Mouse (Mus musculus): ENCODE data around the gene Gid4. TPM values are rescaled to one million over a fixed set of nuclear protein-coding genes. Genes with fewer than 3 reads are reported as not detected.

Gene Gid4
- total RNA-seq, 1 experiment = 19.7 TPM

DNA sequence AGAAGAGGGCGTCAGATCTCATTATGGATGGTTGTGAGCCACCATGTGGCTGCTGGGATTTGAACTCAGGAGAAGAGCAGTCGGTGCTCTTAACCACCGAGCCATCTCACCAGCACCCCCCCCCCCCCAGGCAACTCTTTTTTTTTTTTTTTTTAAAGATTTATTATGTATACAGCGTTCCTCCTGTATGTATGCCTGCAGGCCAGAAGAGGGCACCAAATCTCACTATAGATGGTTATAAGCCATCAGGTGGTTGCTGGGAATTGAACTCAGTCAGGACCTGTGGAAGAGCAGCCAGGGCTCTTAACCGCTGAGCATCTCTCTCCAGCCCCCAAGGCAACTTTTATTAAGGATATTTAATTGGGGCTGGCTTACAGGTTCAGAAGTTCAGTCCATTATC lies 57.6 kb downstream of the Gid4 start:
- H3K4me1 ChIP-seq (ENCODE audit: control insufficient read depth in 2 of 2, insufficient read depth in 2 of 2, low read length in 2 of 2, poor library complexity in 1 of 2) = peaks cover 0 to 13% of the 10 kb centered on the region in 2 experiments; a peak in 1 of 4 replicates
- no peaks in the 10 kb centered on the region for H3K36me3 ChIP-seq (ENCODE audit: control insufficient read depth, insufficient read depth, low read length, poor library complexity, severe bottlenecking)
- in situ Hi-C loops (cut with MboI; ENCODE audit: low sequenced_read_pairs in 2 of 2, unreplicated experiment in 2 of 2) = no loop called here
- no peak overlapping the region for H3K4me3 ChIP-seq (ENCODE audit: insufficient read depth in 1 of 2, low read depth in 1 of 2, low read length in 2 of 2, poor library complexity in 1 of 2, severe bottlenecking in 1 of 2)
- no peak overlapping the region for H3K9ac ChIP-seq (ENCODE audit: insufficient read depth, low read depth, low read length, poor library complexity, severe bottlenecking)
- no peak for DNase-seq (ENCODE audit: low read depth, low spot score)
- H3K27ac ChIP-seq (ENCODE audit: insufficient read depth, low read depth, low read length, poor library complexity, severe bottlenecking) = no peak overlapping the region
- H3K9me3 ChIP-seq (ENCODE audit: control insufficient read depth, insufficient read depth, low read depth, low read length) = no peaks in the 10 kb centered on the region
- TF ChIP-seq MAFK (IDR thresholded peaks at IDR 0.05; ENCODE audit: insufficient read depth, low read depth, low read length) (no peak), ZNF384 (IDR thresholded peaks at IDR 0.05; ENCODE audit: low read depth, low read length) (peak; percentile 86)

DNA sequence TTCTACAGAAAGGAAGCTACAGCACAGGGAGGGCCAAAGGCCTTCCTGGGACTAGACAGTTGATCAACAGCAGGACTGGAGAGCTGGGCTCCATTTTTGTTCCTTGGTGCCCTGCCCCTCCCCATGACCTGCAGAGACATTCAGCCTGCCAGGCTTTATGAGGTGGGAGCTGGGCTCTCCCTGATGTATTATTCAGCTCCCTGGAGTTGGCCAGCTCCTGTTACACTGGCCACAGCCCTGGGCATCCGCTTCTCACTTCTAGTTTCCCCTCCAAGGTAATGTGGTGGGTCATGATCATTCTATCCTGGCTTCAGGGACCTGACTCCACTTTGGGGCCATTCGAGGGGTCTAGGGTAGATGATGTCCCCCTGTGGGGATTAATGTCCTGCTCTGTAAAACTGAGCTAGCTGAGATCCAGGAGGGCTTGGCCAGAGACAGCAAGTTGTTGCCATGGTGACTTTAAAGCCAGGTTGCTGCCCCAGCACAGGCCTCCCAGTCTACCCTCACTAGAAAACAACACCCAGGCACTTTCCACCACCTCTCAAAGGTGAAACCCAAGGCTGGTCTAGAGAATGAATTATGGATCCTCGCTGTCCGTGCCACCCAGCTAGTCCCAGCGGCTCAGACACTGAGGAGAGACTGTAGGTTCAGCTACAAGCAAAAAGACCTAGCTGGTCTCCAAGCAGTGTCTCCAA lies 58.9 kb downstream of the Gid4 start:
- Histone ChIP-seq H3K36me3 (ENCODE audit: control insufficient read depth, insufficient read depth, low read length, poor library complexity, severe bottlenecking) (no peaks in the 10 kb centered on the region), H3K9ac (ENCODE audit: insufficient read depth, low read depth, low read length, poor library complexity, severe bottlenecking) (no peak overlapping the region), H3K4me1 (ENCODE audit: control insufficient read depth in 2 of 2, insufficient read depth in 2 of 2, low read length in 2 of 2, poor library complexity in 1 of 2) (peaks cover 0 to 13% of the 10 kb centered on the region in 2 experiments; a peak in 1 of 4 replicates), H3K9me3 (ENCODE audit: control insufficient read depth, insufficient read depth, low read depth, low read length) (no peaks in the 10 kb centered on the region), H3K27ac (ENCODE audit: insufficient read depth, low read depth, low read length, poor library complexity, severe bottlenecking) (no peak overlapping the region), H3K4me3 (ENCODE audit: insufficient read depth in 1 of 2, low read depth in 1 of 2, low read length in 2 of 2, poor library complexity in 1 of 2, severe bottlenecking in 1 of 2) (no peak overlapping the region)
- no peak for TF ChIP-seq MAFK (IDR thresholded peaks at IDR 0.05; ENCODE audit: insufficient read depth, low read depth, low read length)
- no peak for TF ChIP-seq ZC3H11A (IDR thresholded peaks at IDR 0.05; ENCODE audit: borderline replicate concordance, low read depth, low read length)
- no peak for TF ChIP-seq CHD2 (IDR thresholded peaks at IDR 0.05; ENCODE audit: low read depth, low read length)
- no peak for TF ChIP-seq ZNF384 (IDR thresholded peaks at IDR 0.05; ENCODE audit: low read depth, low read length)
- no peak for TF ChIP-seq HCFC1 (IDR thresholded peaks at IDR 0.05; ENCODE audit: borderline replicate concordance, insufficient read depth, low read length)
- in situ Hi-C loops (cut with MboI; ENCODE audit: low sequenced_read_pairs in 2 of 2, unreplicated experiment in 2 of 2) = no loop called here
- no peak for DNase-seq (ENCODE audit: low read depth, low spot score)

DNA sequence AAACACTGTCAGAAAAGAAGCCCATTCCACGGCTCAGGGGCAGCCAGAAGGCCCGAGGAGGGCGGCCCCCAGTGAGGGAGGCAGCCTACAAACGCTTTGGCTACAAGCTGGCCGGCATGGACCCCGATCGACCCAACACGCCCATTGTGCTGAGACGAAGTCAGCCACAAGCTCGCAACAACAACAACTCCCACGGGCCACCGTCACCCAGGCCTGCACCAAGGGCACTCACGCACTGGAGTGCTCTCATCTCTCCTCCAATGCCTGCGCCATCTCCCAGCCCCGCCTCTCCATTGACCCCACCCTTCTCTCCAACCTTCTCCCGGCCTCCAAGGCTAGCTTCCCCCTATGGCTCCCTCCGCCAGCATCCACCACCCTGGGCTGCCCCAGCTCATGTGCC lies 61.2 kb downstream of the Gid4 start:
- Histone ChIP-seq H3K36me3 (ENCODE audit: control insufficient read depth, insufficient read depth, low read length, poor library complexity, severe bottlenecking) (no peaks in the 10 kb centered on the region), H3K4me3 (ENCODE audit: insufficient read depth in 1 of 2, low read depth in 1 of 2, low read length in 2 of 2, poor library complexity in 1 of 2, severe bottlenecking in 1 of 2) (peak overlapping the region; percentile 36 to 64), H3K9ac (ENCODE audit: insufficient read depth, low read depth, low read length, poor library complexity, severe bottlenecking) (0 out of 2 replicates have a peak overlapping the region, but pooled peaks have one; percentile 32), H3K9me3 (ENCODE audit: control insufficient read depth, insufficient read depth, low read depth, low read length) (no peaks in the 10 kb centered on the region), H3K4me1 (ENCODE audit: control insufficient read depth in 2 of 2, insufficient read depth in 2 of 2, low read length in 2 of 2, poor library complexity in 1 of 2) (peaks cover 0 to 13% of the 10 kb centered on the region in 2 experiments; a peak in 1 of 4 replicates), H3K27ac (ENCODE audit: insufficient read depth, low read depth, low read length, poor library complexity, severe bottlenecking) (no peak overlapping the region)
- DNase-seq (ENCODE audit: low read depth, low spot score) = peak; percentile 49
- TF ChIP-seq MAFK (IDR thresholded peaks at IDR 0.05; ENCODE audit: insufficient read depth, low read depth, low read length) (no peak), HCFC1 (IDR thresholded peaks at IDR 0.05; ENCODE audit: borderline replicate concordance, insufficient read depth, low read length) (no peak), ZC3H11A (IDR thresholded peaks at IDR 0.05; ENCODE audit: borderline replicate concordance, low read depth, low read length) (no peak), ZNF384 (IDR thresholded peaks at IDR 0.05; ENCODE audit: low read depth, low read length) (no peak)
- in situ Hi-C loops (cut with MboI; ENCODE audit: low sequenced_read_pairs in 2 of 2, unreplicated experiment in 2 of 2) = no loop called here

DNA sequence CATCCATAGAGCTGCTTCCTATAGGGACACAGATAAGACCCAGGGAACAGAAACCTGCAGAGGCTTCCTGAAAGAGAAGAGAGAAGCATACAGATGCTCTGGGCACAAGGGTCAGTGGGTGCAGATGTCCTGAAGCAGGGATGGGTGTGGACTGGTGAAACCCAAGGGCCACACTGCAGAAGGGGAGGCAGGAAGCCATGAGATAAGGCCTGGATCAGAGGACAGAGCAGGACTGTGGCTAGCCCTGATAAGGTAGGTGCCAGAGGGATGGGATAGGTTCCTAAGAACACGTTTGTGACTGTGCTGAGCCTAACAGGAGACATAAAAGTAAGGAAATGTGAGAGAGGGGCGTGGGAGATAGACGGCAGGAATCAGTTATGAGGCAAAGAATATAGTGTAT lies 69.3 kb downstream of the Gid4 start:
- Histone ChIP-seq H3K4me1 (ENCODE audit: control insufficient read depth in 2 of 2, insufficient read depth in 2 of 2, low read length in 2 of 2, poor library complexity in 1 of 2) (no peaks in the 10 kb centered on the region), H3K27ac (ENCODE audit: insufficient read depth, low read depth, low read length, poor library complexity, severe bottlenecking) (no peak overlapping the region), H3K4me3 (ENCODE audit: insufficient read depth in 1 of 2, low read depth in 1 of 2, low read length in 2 of 2, poor library complexity in 1 of 2, severe bottlenecking in 1 of 2) (no peak overlapping the region), H3K9ac (ENCODE audit: insufficient read depth, low read depth, low read length, poor library complexity, severe bottlenecking) (no peak overlapping the region), H3K9me3 (ENCODE audit: control insufficient read depth, insufficient read depth, low read depth, low read length) (no peaks in the 10 kb centered on the region), H3K36me3 (ENCODE audit: control insufficient read depth, insufficient read depth, low read length, poor library complexity, severe bottlenecking) (no peaks in the 10 kb centered on the region)
- TF ChIP-seq MAFK (IDR thresholded peaks at IDR 0.05; ENCODE audit: insufficient read depth, low read depth, low read length) (no peak), CHD2 (IDR thresholded peaks at IDR 0.05; ENCODE audit: low read depth, low read length) (no peak), HCFC1 (IDR thresholded peaks at IDR 0.05; ENCODE audit: borderline replicate concordance, insufficient read depth, low read length) (no peak), ZC3H11A (IDR thresholded peaks at IDR 0.05; ENCODE audit: borderline replicate concordance, low read depth, low read length) (no peak)
- in situ Hi-C loops (cut with MboI; ENCODE audit: low sequenced_read_pairs in 2 of 2, unreplicated experiment in 2 of 2) = no loop called here
- DNase-seq (ENCODE audit: low read depth, low spot score) = no peak

DNA sequence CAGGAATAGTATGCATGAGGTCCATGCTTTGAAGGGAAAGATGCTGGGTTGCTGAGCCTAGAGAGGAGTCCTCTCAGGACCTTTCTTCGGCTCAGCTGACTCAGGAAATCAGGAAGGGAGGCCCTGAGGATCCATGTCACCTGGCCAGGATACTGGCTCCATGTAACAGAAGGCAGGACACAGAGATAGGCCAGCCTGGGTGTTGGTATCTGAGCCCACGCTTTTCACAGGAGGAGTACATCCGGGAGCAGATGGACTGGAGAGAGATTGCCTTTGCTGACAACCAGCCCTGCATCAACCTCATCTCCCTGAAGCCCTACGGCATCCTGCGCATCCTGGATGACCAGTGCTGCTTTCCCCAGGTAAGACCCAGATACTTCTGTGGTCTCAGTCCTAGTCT lies 75.8 kb downstream of the Gid4 start:
- Histone ChIP-seq H3K4me3 (ENCODE audit: insufficient read depth in 1 of 2, low read depth in 1 of 2, low read length in 2 of 2, poor library complexity in 1 of 2, severe bottlenecking in 1 of 2) (no peak overlapping the region), H3K36me3 (ENCODE audit: control insufficient read depth, insufficient read depth, low read length, poor library complexity, severe bottlenecking) (no peaks in the 10 kb centered on the region), H3K9me3 (ENCODE audit: control insufficient read depth, insufficient read depth, low read depth, low read length) (no peaks in the 10 kb centered on the region), H3K9ac (ENCODE audit: insufficient read depth, low read depth, low read length, poor library complexity, severe bottlenecking) (no peak overlapping the region), H3K4me1 (ENCODE audit: control insufficient read depth in 2 of 2, insufficient read depth in 2 of 2, low read length in 2 of 2, poor library complexity in 1 of 2) (peaks cover 0 to 10% of the 10 kb centered on the region in 2 experiments; a peak in 2 of 4 replicates), H3K27ac (ENCODE audit: insufficient read depth, low read depth, low read length, poor library complexity, severe bottlenecking) (no peak overlapping the region)
- in situ Hi-C loops (cut with MboI; ENCODE audit: low sequenced_read_pairs in 2 of 2, unreplicated experiment in 2 of 2) = no loop called here
- TF ChIP-seq ZNF384 (IDR thresholded peaks at IDR 0.05; ENCODE audit: low read depth, low read length) (no peak), CHD2 (IDR thresholded peaks at IDR 0.05; ENCODE audit: low read depth, low read length) (no peak), ZC3H11A (IDR thresholded peaks at IDR 0.05; ENCODE audit: borderline replicate concordance, low read depth, low read length) (no peak), MAFK (IDR thresholded peaks at IDR 0.05; ENCODE audit: insufficient read depth, low read depth, low read length) (no peak), HCFC1 (IDR thresholded peaks at IDR 0.05; ENCODE audit: borderline replicate concordance, insufficient read depth, low read length) (no peak)
- no peak for DNase-seq (ENCODE audit: low read depth, low spot score)

All from ES-E14 (cell line).